Mouse (Mus musculus) olfactory bulb, adult 2 months (tissue): ENCODE results near the gene B4galt5.

Experiments
- CTCF ChIP-seq: fragments of 200-500 bp; IDR thresholded peaks from 2 replicates; pipeline ENCODE4 v1.5.1; 2012; ENCODE audit warnings: low read depth, mild to moderate bottlenecking, low read length, moderate library complexity; ENCODE audit not compliant: insufficient read depth
- POLR2A ChIP-seq: fragments of 200-500 bp; IDR thresholded peaks from 2 replicates; pipeline ENCODE4 v1.6.1; 2012; ENCODE audit warnings: mild to moderate bottlenecking, low read depth, low read length, moderate library complexity; ENCODE audit not compliant: insufficient read depth

- TF ChIP-seq CTCF (no peak), POLR2A (no peak)
Observed at GRCm38 (mm10) chr2:167265021-167265420, 84.0 kb downstream of the B4galt5 start.
